Mouse (Mus musculus) naive thymus-derived CD4-positive, alpha-beta T cell, adult 2 months (primary cell): ENCODE data around the gene 2200002D01Rik.
A peak's percentile ranks its signal among the peaks of the same experiment; 100 is the strongest.

Experiments used
- DNase-seq: peaks from one replicate; pipeline ENCODE4 v3.0.0-alpha.2; 2011; ENCODE audit warnings: low read depth

2200002D01Rik gene

GRCm38 (mm10) chr7:29248261-29248841, at the start of gene 2200002D01Rik:
Gene 2200002D01Rik, minus strand, starts transcription at chr7:29248466.
- DNase-seq, result peak; percentile 47

DNA sequence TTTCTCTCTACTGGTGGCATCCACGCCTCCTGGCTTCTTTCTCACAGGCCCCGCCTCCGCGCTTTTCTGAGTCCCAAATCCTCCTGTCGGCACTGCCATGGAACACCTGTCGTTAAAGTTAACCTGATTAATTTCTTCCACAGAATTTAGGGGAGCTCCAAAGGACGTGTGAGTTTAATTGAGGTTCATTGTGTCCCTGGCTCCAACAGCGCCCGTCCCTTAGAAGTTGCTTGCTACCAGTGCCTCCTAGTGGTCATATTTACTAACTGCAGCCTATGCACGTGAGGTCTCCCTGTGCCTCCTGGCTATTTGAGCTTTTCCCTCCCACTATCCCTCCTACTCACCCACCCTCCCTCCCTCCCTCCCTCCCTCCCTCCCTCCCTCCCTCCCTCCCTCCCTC, 48.7 kb upstream of the 2200002D01Rik start:
- peak; percentile 84 for DNase-seq

- no peak for DNase-seq
Measured at GRCm38 (mm10) chr7:29295861-29296647, 47.8 kb upstream of the 2200002D01Rik start.

- no peak for DNase-seq
Measured at GRCm38 (mm10) chr7:29294111-29294761, 46.0 kb upstream of the 2200002D01Rik start.

DNA sequence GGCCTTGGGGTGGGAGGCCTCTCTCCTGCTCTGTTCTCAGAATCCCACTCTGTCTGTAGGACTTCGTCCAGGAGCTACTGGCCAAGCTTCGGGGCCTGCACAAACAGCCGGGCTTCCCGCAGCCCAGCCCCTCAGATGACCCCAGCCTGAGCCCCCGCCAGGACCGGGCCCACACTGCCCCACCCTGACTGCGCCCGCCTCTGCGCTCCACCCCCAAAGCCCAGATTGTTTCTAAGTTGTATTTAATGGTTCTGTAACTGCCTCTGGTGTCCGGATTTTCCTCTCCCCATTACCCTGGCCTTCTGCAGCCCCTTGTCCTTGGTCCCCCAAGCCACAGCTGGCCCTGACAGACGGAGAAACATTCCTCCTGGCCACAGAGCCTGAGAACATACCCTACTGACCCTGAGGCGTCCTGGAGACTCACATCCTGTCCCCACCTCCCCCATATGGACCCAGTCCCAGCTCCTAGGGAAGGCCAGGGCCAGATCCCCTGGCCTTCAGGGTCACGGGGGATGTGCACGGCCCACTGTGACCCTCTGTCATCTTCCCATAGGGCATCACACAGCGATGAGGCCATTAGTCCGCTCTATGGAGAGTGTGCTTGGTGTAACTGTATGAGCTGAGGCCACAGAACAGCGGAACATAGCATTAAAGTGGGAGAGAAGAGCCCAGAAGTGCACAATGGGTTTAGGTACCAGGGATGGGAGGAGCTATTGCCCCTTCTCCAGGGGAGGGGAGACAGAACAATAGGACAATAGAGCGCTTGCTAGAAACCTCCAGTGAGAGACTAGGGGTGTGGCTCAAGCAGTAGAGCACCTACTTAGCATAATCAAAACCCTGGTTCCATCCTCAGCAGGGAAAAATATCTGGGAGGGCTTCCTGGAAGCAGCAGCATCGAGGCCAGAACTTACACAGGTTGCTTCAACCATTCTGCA, 45.1 kb upstream of the 2200002D01Rik start:
- DNase-seq, result no peak

DNA sequence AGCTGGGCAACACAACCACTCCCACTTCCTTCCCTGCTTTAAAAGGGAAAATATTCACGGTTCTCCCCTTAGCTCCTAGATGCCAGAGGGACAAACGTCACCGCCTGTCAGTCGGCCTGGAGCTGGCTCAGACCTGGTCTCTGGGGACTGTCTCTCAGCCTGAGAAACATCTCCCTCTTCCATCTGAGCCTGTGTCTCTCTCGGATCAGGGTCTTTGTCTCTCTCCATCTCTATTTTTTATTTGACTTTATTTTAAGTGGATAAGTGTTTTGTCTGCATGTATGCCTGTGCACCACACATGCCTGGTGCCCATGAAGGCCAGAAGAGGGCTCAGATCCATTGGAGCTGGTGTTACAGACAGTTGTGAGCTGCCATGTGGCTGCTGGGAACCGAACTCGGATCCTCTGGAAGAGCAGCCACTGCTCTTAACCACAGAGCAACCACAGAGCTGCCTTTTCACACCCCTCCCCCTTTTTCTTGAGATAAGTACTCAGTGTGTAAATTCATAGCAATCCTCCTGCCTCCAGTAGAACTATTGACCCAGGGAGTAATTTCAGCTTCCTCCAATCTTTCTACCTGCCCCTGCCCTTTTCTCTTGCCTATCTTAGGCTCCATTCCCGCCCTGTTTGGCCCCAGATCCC, 44.3 kb upstream of the 2200002D01Rik start:
- DNase-seq, result no peak

GRCm38 (mm10) chr7:29291616-29292457, 43.6 kb upstream of the 2200002D01Rik start:
- no peak for DNase-seq

DNA sequence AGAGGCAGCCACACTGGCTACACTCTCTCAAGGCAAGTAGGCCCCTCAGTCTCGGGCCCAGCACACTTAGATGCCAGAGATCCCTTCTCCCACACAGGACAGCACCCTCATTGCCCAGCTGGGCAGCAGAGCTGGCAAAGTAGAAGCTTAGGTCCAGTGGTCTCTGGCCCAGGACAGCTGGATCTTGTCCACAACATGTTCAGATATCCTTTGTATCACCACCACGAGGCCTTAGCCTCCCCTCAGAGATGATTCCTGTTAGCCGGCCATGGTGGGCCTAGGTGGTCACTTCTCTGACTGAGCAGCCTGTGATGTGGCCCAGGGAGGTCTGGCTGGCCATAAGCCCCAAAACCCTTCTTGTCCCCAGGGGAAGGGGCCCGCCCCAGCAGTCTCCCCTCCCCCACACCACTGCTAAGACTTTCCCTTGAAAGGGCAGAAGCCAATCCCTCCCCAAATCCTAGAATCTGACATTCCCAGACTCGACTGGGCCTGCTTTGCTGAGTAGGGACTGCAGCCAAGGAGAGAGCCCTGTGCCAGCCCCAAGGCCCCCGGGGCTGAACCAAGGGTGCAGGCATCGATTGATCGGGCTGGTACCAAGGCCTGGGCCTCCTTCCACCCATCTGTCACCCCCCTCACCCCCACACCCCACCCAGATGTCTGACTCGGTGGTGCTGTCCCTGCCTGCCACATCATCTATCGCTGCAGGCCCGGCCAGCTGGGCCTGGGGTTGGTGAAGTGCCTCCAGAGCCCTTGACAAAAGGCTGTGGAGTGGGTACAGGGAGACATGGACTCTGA, 42.6 kb upstream of the 2200002D01Rik start:
- DNase-seq, result no peak

DNA sequence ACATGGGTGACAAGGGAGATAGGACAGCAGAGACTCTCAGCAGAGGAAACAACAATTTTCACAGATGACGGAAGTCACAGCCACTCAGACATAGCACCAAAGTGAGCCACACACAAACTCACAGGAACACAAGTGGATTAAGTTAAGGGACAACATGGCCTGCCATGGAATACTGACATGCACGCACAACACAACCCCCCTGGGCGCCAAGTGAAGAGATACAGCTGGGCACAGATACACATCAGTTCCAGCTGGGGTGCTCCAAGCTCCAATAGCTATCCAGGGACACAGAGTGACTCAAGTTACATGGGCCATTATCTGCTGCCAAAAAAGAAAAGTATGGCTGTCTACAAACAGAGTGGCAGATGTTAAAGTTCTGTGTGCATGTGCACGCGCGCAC, 41.6 kb upstream of the 2200002D01Rik start:
- DNase-seq, result no peak

- DNase-seq, result peak; percentile 76
Measured at GRCm38 (mm10) chr7:29288942-29289638, 40.8 kb upstream of the 2200002D01Rik start, which contains the start of gene Ppp1r14a. Gene Ppp1r14a, plus strand, starts transcription at chr7:29289308.

- no peak for DNase-seq
Measured at GRCm38 (mm10) chr7:29288079-29288478, 39.8 kb upstream of the 2200002D01Rik start.

GRCm38 (mm10) chr7:29287481-29287880, 39.2 kb upstream of the 2200002D01Rik start:
- no peak for DNase-seq

DNA sequence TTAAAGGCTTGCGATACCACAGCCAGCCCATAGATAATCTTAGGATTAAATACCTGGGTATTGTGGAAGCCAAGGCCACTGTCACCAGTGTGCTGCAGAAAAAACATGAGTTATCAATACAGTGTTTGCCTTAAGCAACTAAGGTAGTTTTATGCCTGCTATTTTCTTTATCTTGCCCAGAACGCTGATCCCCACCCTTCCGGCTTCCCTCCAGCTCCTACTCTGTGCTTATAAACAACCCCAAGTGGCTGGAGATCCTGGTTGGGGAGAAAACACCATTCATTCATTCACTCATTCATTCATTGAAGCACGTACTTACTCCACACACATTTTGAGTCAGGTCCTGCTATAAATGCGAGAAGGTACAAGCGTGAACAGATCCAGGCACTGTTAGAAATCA, 36.3 kb upstream of the 2200002D01Rik start:
- no peak for DNase-seq

DNA sequence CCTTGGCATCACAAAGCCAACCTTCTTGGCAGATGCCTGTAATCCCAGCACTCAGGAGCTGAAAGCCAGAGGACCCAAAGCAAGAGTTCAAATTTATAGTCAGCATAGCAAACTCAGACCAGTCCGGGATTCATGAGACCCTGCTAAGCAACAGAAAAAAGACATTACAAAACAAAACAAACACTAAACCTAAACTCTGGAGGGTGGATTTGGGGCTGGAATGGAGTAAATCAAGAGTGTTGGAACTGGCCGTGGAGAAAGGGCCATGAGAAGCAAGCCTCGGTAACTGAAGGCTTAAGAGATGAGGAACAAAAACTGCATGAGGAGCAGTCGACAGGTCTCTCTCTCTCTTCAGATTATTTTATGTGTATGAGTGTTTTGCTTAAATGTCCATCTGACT, 35.6 kb upstream of the 2200002D01Rik start:
- no peak for DNase-seq

- DNase-seq, result no peak
Measured at GRCm38 (mm10) chr7:29282074-29282554, 33.8 kb upstream of the 2200002D01Rik start.

- peak; percentile 78 for DNase-seq
Measured at GRCm38 (mm10) chr7:29281201-29282073, 33.2 kb upstream of the 2200002D01Rik start, which contains the start of gene Spint2. Gene Spint2, minus strand, starts transcription at chr7:29281912.

- peak; percentile 52 for DNase-seq
Measured at GRCm38 (mm10) chr7:29280801-29281200, 32.5 kb upstream of the 2200002D01Rik start.

DNA sequence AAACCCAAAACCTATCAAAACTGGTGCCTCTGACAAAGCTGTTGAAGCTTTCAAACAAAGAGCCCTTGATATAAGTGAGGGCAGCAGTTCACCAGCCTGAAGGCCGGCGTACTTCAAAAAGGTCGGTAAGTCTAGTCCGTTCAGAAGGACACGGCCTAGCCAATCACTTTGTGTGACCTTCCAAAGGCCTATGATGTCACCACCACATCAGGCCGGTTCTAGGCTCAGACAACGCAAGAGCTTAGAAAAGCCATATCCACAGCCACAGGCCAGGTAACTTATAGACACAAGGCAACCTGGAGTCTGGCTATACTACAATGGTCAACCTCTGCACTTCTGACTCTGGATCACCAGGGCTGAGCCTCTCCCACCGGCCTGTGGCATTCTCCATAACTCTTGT, 31.7 kb upstream of the 2200002D01Rik start:
- no peak for DNase-seq
